Mouse (Mus musculus): Measurements from ENCODE around the gene Susd2. TPM values are rescaled to one million over a fixed set of nuclear protein-coding genes. Genes with fewer than 3 reads are reported as not detected.

Gene Susd2
- total RNA-seq, 2 experiments from 2014 or later: 7.8 to 8.3 TPM

DNA sequence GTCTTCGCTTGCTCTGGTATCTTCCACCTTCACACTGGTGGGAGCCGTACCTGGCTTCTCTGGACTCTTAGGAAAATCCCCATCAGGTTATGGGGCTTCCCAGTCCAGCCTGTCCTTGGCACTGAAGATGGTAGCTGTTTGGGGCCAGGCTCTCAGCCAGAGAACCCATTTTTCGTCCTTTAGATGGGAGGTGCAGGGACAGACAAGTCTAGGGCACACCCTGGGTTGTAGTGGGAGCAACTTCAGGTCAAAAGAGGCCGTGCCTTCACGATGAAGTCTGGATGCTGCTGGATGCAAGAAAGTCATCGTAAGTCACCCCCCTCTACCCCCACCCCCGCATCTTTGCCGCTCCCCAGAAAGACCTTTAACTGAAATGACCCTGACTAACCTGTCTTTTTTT, 9.2 kb downstream of the Susd2 start:
- DNase-seq (ENCODE audit: low spot score in 2 of 2): no peak
- intact Hi-C loops (cut with DNase I): loop anchor here (2.0 kb wide), 1 partner anchor 48 kb away; no protein-coding TSS in a partner anchor

DNA sequence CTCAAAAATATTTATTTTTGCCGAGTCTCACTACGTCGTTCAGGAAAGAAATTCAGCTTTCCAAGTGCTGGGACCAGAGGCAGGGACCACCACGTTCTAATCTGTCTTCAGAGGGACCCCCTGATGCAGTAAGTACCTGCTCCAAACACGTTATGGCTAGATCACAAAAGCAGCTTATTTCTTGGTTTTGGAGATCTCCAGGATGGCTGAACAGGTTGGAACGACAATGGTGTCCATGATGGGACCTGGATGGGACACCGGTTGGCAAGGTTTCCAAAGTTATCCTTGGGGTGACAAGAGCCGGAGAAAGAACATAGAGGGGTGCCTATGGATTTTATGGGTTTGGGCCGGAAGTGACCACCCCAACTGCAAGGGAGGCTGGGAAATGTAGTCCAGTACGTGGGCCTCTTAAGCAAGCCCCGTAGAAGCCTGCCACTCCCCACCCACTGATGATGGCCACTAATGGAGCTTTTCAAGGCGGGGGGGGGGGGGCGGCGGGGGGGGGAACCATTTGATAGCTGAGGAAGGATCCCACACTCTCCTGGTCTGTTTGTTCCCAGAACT, 10.2 kb downstream of the Susd2 start:
- intact Hi-C loops (cut with DNase I): loop anchor here (2.0 kb wide), 1 partner anchor 47 kb away; no protein-coding TSS in a partner anchor
- DNase-seq (ENCODE audit: low spot score in 2 of 2): no peak

- no peak for DNase-seq (ENCODE audit: low spot score in 2 of 2)
- intact Hi-C loops (cut with DNase I): no loop called here
Observed at GRCm38 (mm10) chr10:75633048-75633447, 10.8 kb downstream of the Susd2 start.

GRCm38 (mm10) chr10:75632633-75633032, 11.2 kb downstream of the Susd2 start:
- intact Hi-C loops (cut with DNase I): no loop called here
- no peak for DNase-seq (ENCODE audit: low spot score in 2 of 2)

- intact Hi-C loops (cut with DNase I): no loop called here
- DNase-seq (ENCODE audit: low spot score in 2 of 2): no peak
Observed at GRCm38 (mm10) chr10:75627490-75627889, 16.3 kb downstream of the Susd2 start.

DNA sequence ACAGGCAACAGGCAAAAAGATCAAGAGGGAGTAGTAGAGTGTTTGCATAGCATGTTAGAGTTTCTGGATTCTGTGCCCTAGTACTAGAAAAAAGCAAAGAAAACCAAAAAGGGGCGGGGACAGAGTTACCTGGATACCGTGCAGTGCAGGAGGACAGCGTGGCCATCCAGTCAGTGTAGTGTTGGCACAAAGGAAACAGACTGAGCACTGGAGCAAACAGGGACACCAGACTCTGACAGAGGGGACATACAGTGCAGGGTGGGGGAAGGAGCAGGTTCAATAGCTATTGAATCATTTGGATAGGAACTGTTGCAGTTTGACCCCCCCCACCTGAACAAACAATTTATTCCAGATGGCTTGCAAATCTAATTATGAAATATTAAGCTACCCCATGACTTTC, 16.8 kb downstream of the Susd2 start:
- intact Hi-C loops (cut with DNase I): no loop called here
- DNase-seq (ENCODE audit: low spot score in 2 of 2): no peak

DNA sequence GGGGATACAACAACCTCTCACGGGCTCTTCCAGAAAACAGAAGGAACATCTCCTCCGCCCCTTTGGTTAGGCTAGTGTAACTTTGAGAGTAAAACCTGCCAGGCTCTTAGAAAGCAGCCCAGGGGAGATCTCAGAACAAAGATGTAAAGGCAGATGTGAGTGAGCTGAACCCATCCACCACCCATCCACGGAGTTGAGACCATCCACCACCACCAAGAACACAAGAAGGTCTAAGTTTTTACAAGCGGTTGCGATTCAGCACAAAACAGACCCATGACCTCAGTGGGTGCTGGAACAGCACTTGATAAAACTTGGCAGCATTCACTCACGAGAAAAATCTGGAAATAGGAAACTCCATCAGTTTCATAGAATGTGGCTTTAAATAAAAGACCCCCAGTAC, 17.9 kb downstream of the Susd2 start:
- no peak for DNase-seq (ENCODE audit: low spot score in 2 of 2)
- intact Hi-C loops (cut with DNase I): no loop called here

DNA sequence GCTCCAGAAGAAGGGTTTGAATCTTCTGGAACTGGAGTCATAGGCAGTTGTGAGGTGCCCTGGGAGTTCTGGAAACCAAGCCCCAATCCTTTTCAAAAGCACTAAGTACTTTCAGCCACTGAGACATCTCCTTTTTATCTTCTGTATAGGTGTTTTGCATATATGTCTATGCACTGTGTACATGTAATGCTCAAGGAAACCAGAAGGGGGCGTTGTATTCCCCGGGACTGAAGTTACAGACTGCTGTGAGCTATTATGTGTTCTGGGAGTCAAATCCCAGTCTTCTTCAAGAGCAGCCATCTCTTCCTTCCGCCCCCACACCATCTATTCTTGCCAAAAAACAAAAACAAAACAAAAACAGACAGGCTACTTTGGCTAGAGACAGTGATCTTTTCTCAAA, 23.0 kb downstream of the Susd2 start:
- DNase-seq (ENCODE audit: low spot score in 2 of 2): no peak
- intact Hi-C loops (cut with DNase I): no loop called here

DNA sequence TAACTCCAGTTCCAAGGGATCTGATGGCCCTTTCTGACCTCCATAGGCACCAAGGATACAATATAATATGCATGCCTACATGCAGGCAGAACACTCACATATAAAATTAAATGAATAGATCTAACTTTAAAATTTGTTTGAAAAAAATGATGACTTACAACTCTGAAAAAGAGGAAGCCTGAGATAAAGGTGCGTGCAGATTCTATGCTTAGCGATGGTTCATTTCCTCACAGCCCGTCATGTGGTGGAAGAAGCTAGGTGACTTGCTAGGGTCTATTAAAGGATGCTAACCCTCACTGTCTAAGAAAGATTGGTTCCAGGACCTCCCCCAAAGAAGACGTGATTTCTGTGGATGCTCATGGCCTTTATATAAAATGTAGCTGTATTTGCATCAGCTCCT, 27.8 kb downstream of the Susd2 start:
- intact Hi-C loops (cut with DNase I): no loop called here
- no peak for DNase-seq (ENCODE audit: low spot score in 2 of 2)

DNA sequence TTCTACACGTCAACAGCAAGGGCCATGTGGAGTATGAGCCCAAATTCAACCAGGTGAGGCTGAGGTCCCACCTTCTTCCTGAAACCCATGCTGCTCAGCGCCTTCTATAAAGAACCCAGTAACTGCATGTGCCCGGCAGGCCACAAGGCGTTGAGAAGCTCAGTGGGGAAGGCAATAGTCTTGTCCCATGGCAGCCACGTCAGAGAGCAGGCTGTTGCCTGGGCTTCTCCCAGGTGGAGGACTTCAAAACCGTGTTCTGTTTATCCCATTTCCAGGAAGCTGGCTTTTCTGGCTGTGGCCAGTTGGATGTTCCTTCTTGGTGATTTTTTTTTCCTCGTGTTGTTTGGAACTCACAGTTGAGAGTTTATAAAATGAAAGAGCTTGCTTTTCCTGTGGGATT, 33.3 kb downstream of the Susd2 start:
- no peak for DNase-seq (ENCODE audit: low spot score in 2 of 2)
- intact Hi-C loops (cut with DNase I): no loop called here

- intact Hi-C loops (cut with DNase I): no loop called here
- DNase-seq (ENCODE audit: low spot score in 2 of 2): no peak
Observed at GRCm38 (mm10) chr10:75608975-75609374, 34.8 kb downstream of the Susd2 start.

DNA sequence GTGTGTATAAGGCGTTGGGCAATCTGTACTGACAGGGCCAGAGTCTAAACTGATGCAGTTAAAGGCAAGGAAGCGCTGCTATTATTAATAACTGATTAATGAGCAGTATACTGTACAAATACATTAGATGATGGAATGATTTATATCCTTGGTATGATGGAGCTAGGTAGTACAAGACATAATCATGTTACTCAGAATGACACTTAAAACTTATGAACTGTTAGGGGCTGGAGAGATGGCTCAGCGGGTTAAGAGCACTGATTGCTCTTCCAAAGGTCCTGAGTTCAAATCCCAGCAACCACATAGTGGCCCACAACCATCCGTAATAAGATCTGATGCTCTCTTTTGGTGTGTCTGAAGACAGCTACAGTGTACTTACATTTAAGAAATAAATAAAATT, 36.6 kb downstream of the Susd2 start:
- intact Hi-C loops (cut with DNase I): no loop called here
- DNase-seq (ENCODE audit: low spot score in 2 of 2): no peak

GRCm38 (mm10) chr10:75605162-75605846, 38.5 kb downstream of the Susd2 start:
- no peak for DNase-seq (ENCODE audit: low spot score in 2 of 2)

GRCm38 (mm10) chr10:75600189-75600730, 43.5 kb downstream of the Susd2 start:
- intact Hi-C loops (cut with DNase I): no loop called here

More at GRCm38 (mm10) chr10:75605162-75605846, 38.5 kb downstream of the Susd2 start:
- intact Hi-C loops (cut with DNase I): no loop called here

GRCm38 (mm10) chr10:75595981-75596380, 47.8 kb downstream of the Susd2 start:
- intact Hi-C loops (cut with DNase I): no loop called here
- no peak for DNase-seq (ENCODE audit: low spot score in 2 of 2)

More at GRCm38 (mm10) chr10:75600189-75600730, 43.5 kb downstream of the Susd2 start:
- DNase-seq (ENCODE audit: low spot score in 2 of 2): no peak

DNA sequence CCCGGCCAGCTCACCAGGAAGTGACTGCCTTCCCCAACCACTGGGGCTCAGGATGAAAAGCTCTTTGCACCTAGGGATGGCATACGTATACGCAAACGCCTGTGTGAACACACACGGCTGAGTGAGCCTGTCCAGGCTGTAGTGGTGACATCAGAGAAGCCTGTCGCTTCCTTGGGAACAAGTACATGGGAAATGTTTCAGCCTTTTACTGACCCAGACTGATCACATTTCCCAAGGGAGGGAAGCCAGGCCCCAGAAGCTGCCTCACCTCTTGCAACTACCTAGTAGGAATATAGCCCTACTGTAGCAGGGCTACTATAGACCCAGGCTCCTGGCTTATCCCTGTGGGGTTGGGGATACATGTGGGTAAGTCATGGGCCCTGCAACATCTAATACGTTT, 51.2 kb downstream of the Susd2 start:
- intact Hi-C loops (cut with DNase I): no loop called here

GRCm38 (mm10) chr10:75591211-75591894, 52.5 kb downstream of the Susd2 start:
- intact Hi-C loops (cut with DNase I): no loop called here
- DNase-seq (ENCODE audit: low spot score in 2 of 2): no peak

More for the DNA sequence above, 51.2 kb downstream of the Susd2 start:
- no peak for DNase-seq (ENCODE audit: low spot score in 2 of 2)

- no peak for DNase-seq (ENCODE audit: low spot score in 2 of 2)
- intact Hi-C loops (cut with DNase I): loop anchor here (5.0 to 10.0 kb wide), 3 partner anchors 113 to 365 kb away; partner anchors contain the start of gene Gm5134
Observed at GRCm38 (mm10) chr10:75589651-75590050, 54.2 kb downstream of the Susd2 start.

- DNase-seq (ENCODE audit: low spot score in 2 of 2): no peak
Observed at GRCm38 (mm10) chr10:75589129-75589528, 54.7 kb downstream of the Susd2 start, which contains the start of gene Ggt5. Gene Ggt5, plus strand, starts transcription at chr10:75589340.

DNA sequence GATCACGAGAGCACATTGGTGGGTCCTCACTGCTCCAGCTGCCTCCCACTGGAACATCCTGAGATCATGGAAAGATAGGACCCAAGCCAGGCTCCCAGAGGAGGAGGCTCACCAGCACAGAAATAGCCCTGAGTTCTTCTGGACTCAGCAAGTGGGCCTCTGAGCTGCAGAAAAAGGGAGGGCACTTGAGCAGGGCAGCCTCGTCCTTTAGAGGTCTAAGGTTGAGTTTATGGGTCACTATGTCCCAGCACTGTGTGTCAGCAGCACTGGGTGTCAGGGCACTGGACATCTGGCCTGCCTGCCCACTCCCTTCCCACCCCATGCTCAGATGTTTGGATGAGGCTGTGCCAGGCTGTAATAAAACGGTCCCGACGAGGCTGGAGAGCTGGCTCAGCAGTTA, 55.5 kb downstream of the Susd2 start:
- intact Hi-C loops (cut with DNase I): loop anchor here (5.0 to 10.0 kb wide), 3 partner anchors 114 to 366 kb away; partner anchors contain the start of gene Gm5134
- no peak for DNase-seq (ENCODE audit: low spot score in 2 of 2)

More at GRCm38 (mm10) chr10:75589129-75589528, 54.7 kb downstream of the Susd2 start, which contains the start of gene Ggt5:
- intact Hi-C loops (cut with DNase I): loop anchor here (5.0 to 10.0 kb wide), 3 partner anchors 113 to 366 kb away; partner anchors contain the start of gene Gm5134
